Mouse (Mus musculus): ENCODE measurements at regions not wholly inside any gene's neighbourhood (a gene's known extent, or its start where the extent isn't known, plus 50 kb on each side); places are given as distances from the start of the nearest gene placed in this dataset.

DNA sequence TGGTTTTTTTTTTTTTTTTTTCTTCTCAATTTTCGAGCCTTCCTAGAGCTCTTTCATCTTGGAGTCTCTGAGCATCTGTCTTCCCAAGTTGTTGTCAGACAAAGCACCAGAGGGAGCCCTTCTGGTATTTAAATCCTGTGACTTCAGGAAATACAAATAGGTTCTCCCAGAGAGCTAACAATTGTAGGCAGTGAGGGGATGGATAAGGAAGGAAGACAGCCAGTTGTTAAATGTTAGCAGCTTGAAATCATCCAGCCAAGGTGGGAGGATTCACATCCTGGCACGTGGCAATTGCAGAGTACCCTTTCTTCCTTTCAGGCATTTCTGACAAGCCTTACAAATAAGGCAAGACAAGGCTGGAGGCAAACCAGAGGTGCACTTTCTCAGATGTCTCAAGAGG, 106.0 kb upstream of the Npy start:
- no peaks in the 10 kb centered on the region for H3K27me3 ChIP-seq
- no peak overlapping the region for H3K27ac ChIP-seq
- H3K9me3 ChIP-seq (replicated peaks): no peaks in the 10 kb centered on the region
- H3K9ac ChIP-seq: no peak overlapping the region
- H3K4me2 ChIP-seq: no peak overlapping the region
- WGBS: 2% methylated on average over 2 of the region's 2 CpGs
- no peaks in the 10 kb centered on the region for H3K36me3 ChIP-seq
- no peak for ATAC-seq (replicated peaks; ENCODE audit: low FRiP score)
- H3K4me3 ChIP-seq (replicated peaks): no peak overlapping the region
- peaks cover 19% of the 10 kb centered on the region for H3K4me1 ChIP-seq

DNA sequence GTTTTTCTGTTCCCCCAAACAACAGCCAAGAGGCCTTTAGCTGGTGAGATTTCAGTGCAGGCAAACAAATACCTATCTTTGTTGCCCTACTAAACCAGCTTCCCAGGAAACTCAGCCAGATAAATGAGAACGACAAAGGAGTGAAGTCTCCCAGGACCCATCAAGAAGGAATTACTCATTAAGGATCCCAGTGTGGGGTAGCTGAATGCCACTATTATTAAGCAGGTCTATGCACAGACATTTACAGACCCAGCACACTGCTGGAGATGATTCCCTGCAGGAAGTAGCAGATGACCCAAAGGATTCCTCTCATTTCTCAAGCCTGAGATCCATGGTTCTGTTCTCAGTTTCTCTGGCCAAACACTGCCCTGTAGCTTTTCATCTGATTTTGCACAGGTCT, 105.6 kb upstream of the Npy start:
- Histone ChIP-seq H3K36me3 (no peaks in the 10 kb centered on the region), H3K4me3 (replicated peaks) (no peak overlapping the region), H3K9me3 (replicated peaks) (no peaks in the 10 kb centered on the region), H3K4me1 (peaks cover 19% of the 10 kb centered on the region), H3K27ac (no peak overlapping the region), H3K4me2 (no peak overlapping the region), H3K9ac (no peak overlapping the region), H3K27me3 (no peaks in the 10 kb centered on the region)
- 45% methylated on average over 1 of the region's 1 CpGs for WGBS
- ATAC-seq (replicated peaks; ENCODE audit: low FRiP score): no peak

DNA sequence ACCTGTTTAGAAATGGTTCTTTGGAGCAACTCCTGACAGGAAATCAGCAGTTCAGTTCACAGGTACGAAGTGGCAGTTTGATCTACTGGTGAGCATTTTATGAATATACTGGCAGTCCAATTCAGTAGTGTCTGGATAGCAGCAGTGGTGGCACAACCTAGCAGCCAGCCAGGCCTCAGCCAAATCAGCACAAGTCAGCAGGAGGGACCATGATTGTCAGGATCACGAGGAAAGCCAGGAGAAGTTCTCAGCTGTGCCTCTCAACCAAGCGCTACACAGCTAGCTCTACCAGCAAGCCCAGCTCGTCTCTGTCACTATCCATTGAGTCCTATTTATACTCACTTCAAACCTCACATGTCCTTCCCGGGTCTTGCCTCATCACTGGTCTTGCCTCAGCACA, 89.3 kb upstream of the Npy start:
- ATAC-seq (replicated peaks; ENCODE audit: low FRiP score): no peak
- WGBS: 84% methylated on average over 5 of the region's 5 CpGs
- H3K4me3 ChIP-seq (replicated peaks): no peak overlapping the region
- H3K4me1 ChIP-seq: no peaks in the 10 kb centered on the region
- H3K27ac ChIP-seq: no peak overlapping the region
- no peak overlapping the region for H3K4me2 ChIP-seq
- no peaks in the 10 kb centered on the region for H3K36me3 ChIP-seq
- H3K9me3 ChIP-seq (replicated peaks): no peaks in the 10 kb centered on the region
- no peak overlapping the region for H3K9ac ChIP-seq
- no peaks in the 10 kb centered on the region for H3K27me3 ChIP-seq

DNA sequence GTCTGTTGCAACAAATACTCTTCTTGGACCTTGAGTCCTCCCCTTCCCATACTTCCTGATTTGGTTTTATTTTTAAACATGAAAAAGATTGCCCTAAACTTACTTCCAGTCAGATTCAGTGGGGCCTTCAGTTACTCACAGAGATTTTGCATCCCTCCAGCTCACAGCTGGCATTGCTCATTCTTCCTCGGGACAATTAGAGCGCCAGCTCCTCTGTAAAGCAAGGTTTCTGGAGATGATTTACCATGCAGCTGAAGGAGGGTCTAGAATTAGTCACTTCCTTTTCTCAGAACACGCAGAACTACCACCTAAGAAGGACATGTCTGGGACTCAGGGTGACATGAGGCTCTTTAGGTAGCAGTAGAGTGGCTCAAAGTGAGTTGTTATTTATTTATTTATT, 79.4 kb upstream of the Npy start:
- no peak overlapping the region for H3K4me3 ChIP-seq (replicated peaks)
- ATAC-seq (replicated peaks; ENCODE audit: low FRiP score): 0 out of 2 replicates have a peak, but pooled peaks have one; percentile 33
- WGBS: 26% methylated on average over 3 of the region's 3 CpGs

DNA sequence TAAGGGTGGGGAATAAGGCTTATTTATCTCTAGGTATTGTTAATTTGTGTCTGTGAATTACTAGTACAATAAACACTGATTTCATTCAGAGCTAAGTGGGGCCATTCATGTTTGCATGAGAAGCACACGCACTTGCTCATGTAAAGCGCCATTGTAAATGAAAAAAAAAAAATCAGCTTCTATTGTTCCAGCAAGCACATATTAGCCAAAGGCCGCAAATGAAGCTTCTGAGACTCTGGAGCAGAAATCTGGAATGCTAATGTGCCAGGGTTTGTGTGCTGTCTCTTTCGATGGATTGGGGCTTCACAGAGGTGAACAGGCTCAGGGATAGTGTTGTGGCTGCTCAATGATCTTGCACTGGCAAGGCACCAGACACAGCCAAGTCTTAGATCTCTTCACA, 77.2 kb upstream of the Npy start:
- Histone ChIP-seq H3K4me3 (replicated peaks) (no peak overlapping the region), H3K27me3 (no peaks in the 10 kb centered on the region), H3K4me2 (no peak overlapping the region), H3K4me1 (peaks cover 9% of the 10 kb centered on the region), H3K27ac (no peak overlapping the region), H3K9me3 (replicated peaks) (no peaks in the 10 kb centered on the region), H3K9ac (no peak overlapping the region), H3K36me3 (no peaks in the 10 kb centered on the region)
- WGBS: 86% methylated on average over 4 of the region's 4 CpGs
- ATAC-seq (replicated peaks; ENCODE audit: low FRiP score): no peak

More for the DNA sequence above, 79.4 kb upstream of the Npy start:
- Histone ChIP-seq H3K27ac (no peak overlapping the region), H3K9me3 (replicated peaks) (no peaks in the 10 kb centered on the region), H3K4me2 (no peak overlapping the region), H3K36me3 (no peaks in the 10 kb centered on the region), H3K9ac (no peak overlapping the region), H3K27me3 (no peaks in the 10 kb centered on the region), H3K4me1 (0 out of 2 replicates have a peak, but pooled peaks cover 3% of the 10 kb centered on the region)

DNA sequence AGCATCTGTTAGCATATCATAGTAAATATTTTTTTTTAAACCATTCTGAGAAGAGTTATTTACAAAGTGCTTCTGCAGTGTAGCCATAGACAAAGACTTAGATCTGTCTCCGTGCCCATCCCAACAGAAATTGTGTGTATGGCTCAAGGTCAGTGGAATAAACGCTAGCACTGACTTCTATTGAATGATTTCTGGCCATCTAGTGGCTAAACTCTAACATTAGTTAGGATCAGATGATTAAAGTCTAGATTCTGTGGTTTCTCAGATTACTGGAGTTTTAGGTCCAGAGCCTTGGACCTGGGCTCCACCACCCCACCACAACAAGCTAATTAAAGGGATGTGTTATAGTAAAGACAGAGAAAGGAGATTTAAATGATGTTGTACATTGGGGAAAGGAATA, 72.0 kb upstream of the Npy start:
- Histone ChIP-seq H3K4me1 (peaks cover 6% of the 10 kb centered on the region), H3K27me3 (no peaks in the 10 kb centered on the region), H3K36me3 (no peaks in the 10 kb centered on the region), H3K9me3 (replicated peaks) (no peaks in the 10 kb centered on the region), H3K9ac (no peak overlapping the region), H3K27ac (no peak overlapping the region), H3K4me2 (no peak overlapping the region), H3K4me3 (replicated peaks) (no peak overlapping the region)
- no peak for ATAC-seq (replicated peaks; ENCODE audit: low FRiP score)
- WGBS: 59% methylated on average over 2 of the region's 2 CpGs

DNA sequence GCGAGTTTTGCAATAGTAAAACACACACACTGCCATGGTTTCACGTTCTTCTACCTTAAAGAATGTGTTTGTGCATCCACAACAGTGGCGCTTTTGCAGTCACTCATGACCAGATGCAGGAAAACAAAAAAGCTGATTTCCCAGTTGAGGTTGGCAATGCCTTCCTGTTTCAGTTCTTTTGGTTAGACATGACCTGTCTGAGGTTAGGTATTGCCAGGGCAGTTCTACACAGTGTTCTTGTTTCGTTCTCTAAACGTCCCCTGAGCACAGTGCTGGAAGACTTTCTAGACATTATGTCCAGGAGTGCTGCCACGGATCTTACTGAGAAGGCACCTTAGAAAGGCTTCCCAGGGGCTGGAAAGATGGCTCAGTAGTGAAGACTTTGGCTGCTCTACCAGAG, 62.9 kb upstream of the Npy start:
- no peak for ATAC-seq (replicated peaks; ENCODE audit: low FRiP score)
- Histone ChIP-seq H3K4me1 (no peaks in the 10 kb centered on the region), H3K9ac (no peak overlapping the region), H3K4me2 (no peak overlapping the region), H3K4me3 (replicated peaks) (no peak overlapping the region), H3K9me3 (replicated peaks) (no peaks in the 10 kb centered on the region), H3K27me3 (no peaks in the 10 kb centered on the region), H3K36me3 (no peaks in the 10 kb centered on the region), H3K27ac (no peak overlapping the region)
- WGBS: 89% methylated on average over 6 of the region's 6 CpGs

DNA sequence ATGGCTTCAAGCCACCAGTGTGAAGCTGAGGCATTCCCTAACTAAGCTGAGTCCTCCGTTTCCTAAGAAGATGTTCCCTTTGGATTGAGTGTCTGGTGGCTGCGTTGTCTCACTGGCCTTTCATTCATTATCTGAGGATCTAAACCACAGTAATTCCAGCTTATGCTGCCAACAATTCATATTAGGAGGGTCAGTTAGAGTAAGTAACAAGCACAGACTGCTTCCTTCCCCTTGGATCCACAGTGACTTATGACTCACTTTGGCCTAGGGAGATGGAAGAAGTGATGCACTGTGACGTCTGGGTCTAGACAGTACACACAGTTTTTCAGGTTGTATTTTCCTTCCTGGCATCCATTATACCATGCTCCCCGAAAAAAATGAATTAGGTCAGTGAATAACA, 57.8 kb upstream of the Npy start:
- no peaks in the 10 kb centered on the region for H3K4me1 ChIP-seq
- no peak overlapping the region for H3K9ac ChIP-seq
- H3K4me2 ChIP-seq: no peak overlapping the region
- H3K36me3 ChIP-seq: no peaks in the 10 kb centered on the region
- ATAC-seq (replicated peaks; ENCODE audit: low FRiP score): no peak
- no peaks in the 10 kb centered on the region for H3K9me3 ChIP-seq (replicated peaks)
- no peak overlapping the region for H3K4me3 ChIP-seq (replicated peaks)
- 78% methylated on average over 4 of the region's 4 CpGs for WGBS
- no peaks in the 10 kb centered on the region for H3K27me3 ChIP-seq
- no peak overlapping the region for H3K27ac ChIP-seq

DNA sequence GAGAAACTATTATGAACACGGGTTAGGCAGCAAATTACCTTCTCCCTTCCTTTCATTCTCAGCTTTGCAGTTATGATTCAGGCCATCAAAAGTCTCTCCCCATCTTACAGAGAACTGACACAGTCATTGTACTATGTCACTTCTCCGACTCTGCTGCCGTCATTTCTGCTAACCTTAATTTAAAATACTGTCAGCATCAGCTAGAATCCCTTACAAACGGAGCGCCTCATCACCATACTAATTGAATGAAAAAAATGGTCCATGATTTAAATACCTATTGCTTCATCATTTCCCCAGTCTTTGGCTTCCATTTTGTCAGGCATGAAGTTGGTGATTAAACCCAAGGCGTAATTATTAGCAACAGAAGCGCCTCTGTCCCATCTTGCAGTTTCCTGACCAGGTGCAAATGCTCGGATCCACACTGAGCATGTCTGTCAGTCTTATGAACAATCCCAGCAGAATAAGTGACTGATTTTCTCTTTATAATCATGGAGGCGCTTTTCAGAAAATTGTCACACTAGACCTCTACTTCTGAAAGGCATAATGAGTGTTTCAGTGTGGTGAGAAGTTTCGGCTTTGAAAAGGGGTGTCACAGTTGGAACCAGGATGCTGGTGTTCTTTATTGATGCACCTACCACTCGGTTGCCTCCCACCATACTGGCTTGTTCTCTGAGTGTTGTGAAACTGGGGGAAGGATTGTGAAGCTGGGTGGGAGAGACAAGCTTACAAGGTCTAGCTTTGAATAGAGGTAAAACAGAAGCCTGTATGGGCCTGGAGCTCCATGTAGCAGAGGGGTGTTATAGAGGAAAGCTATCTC, 52.4 kb upstream of the Npy start:
- 84% methylated on average over 11 of the region's 11 CpGs for WGBS

More for the DNA sequence above, 52.4 kb upstream of the Npy start:
- H3K36me3 ChIP-seq: no peaks in the 10 kb centered on the region
- no peaks in the 10 kb centered on the region for H3K9me3 ChIP-seq (replicated peaks)
- H3K4me1 ChIP-seq: no peaks in the 10 kb centered on the region
- no peak overlapping the region for H3K4me3 ChIP-seq (replicated peaks)
- no peak overlapping the region for H3K9ac ChIP-seq
- no peak for ATAC-seq (replicated peaks; ENCODE audit: low FRiP score)
- H3K4me2 ChIP-seq: no peak overlapping the region
- no peak overlapping the region for H3K27ac ChIP-seq
- H3K27me3 ChIP-seq: no peaks in the 10 kb centered on the region
